Mouse (Mus musculus) left cerebral cortex, postnatal 36 days (tissue): ENCODE measurements at regions not wholly inside any gene's neighbourhood (a gene's known extent, or its start where the extent isn't known, plus 50 kb on each side); places are given as distances from the start of the nearest gene placed in this dataset.
"Not testable (repeated sequence)": the region's sequence is repeated elsewhere in the genome, so short reads cannot be mapped to it uniquely, and the experiment has no call there.

Experiments
- DNase-seq, 2 experiments: peaks; one replicate each; pipeline ENCODE4 v3.0.0; 2021 to 2022; ENCODE audit warnings: low spot score in 2 of 2, mixed read lengths in 1 of 2
- intact Hi-C: fragments of 180-260 bp; cut with DNase I; formaldehyde crosslinking; loops from one replicate; pipeline ENCODE4 v1.15.1; 2025

GRCm38 (mm10) chr13:32479118-32479818, 140.7 kb upstream of the Gmds start:
- DNase-seq: no peak
- intact Hi-C loops: no loop called here

GRCm38 (mm10) chr13:32465787-32466186, 127.2 kb upstream of the Gmds start:
- intact Hi-C loops: no loop called here
- DNase-seq: no peak

- DNase-seq: no peak
- intact Hi-C loops: no loop called here
Observed at GRCm38 (mm10) chr13:32465041-32465682, 126.6 kb upstream of the Gmds start.

GRCm38 (mm10) chr13:32454419-32455146, 116.0 kb upstream of the Gmds start:
- intact Hi-C loops: no loop called here
- no peak for DNase-seq

DNA sequence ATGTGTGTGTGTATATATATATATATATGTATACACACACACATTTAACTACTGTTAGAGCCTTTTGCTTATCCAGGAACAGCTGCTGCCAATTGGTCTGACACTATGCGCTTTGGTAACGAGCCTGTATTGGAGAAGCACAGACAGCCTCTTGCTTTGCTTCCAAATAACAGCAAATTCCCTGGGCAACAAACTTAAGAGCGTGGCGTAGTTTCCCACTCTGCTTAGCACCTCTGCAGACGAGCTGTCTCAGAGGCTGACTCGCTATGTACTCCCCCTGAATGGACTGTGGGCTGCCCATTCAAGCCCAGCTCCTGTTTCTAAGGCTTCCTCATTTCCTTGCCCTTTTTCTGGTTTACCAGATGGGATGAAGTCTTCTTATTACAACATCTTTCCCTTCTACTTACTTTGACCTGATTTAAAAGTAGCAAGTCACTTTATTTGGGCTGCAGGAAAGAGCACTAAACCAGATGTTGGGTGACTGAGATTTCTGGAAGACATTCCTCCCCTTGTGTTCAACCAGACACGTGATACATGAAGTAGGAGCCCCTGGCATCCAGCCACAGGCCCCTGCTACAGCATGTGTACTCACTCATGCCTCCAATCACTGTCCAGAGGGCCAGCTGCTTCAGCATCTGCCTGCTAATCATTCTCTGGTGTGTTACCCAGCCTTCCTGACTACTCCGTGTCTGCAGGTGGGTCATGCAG, 111.3 kb upstream of the Gmds start:
- intact Hi-C loops: no loop called here

DNA sequence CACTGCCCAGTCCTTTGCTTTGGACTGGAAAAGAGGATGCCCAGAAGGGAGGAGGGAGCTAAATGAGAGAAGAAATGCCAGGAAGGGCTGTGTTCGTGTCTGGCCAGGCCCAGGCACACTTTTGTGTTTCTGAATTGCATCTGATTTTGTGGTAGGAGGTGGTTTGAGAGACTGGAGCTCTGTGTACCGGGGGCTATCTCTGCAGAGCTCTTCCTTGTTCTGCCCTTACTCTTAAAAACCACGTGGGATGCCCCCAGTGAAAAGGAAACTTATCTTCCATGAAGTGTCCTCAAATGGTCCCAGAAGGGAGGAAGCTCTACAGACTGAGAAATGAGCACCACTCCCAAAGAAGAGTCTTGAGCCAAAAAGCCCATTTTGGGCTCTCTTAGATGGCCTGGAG, 106.0 kb upstream of the Gmds start:
- intact Hi-C loops: no loop called here
- no peak for DNase-seq

More for the DNA sequence above, 111.3 kb upstream of the Gmds start:
- DNase-seq: no peak

DNA sequence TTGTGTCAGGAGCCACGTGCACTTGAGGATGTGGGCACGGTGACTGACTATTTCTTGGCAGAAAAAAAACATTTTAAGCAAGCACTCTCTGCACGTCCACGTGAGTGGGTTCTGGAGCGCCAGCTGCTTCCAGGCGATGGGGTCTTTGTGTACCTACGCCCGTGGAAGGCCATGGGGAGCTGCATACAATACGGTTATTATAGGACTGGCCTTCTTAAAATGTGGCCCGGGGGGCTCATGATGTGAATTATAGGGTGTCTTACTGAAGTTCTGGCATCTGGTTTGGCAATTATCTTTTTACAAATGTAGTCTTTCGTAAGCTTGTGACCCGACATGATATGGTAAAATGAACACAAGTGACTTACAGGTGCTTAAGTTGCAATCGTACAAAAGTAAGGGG, 103.5 kb upstream of the Gmds start:
- DNase-seq: no peak
- intact Hi-C loops: no loop called here

- no peak for DNase-seq
- intact Hi-C loops: no loop called here
Observed at GRCm38 (mm10) chr13:32435136-32435535, 96.6 kb upstream of the Gmds start.

DNA sequence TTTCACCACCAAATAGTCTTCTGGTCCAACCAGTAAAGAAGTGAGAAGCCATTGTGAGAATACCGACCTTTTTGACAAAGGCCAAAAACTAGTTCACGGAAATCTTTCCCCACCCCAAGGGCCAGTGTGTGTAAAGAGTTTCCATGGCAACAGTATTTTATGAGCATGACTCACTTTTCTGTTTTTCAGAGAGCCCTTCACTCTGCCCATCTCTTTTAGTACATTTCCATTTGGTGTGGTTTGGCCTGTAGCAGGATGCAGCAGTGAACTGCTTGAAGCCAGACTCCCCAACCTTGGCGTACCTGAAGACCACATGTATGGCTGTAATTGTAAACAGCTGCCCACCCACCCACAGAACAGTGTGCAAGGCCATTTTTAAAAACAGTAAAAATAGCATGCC, 89.9 kb upstream of the Gmds start:
- intact Hi-C loops: no loop called here
- no peak for DNase-seq

DNA sequence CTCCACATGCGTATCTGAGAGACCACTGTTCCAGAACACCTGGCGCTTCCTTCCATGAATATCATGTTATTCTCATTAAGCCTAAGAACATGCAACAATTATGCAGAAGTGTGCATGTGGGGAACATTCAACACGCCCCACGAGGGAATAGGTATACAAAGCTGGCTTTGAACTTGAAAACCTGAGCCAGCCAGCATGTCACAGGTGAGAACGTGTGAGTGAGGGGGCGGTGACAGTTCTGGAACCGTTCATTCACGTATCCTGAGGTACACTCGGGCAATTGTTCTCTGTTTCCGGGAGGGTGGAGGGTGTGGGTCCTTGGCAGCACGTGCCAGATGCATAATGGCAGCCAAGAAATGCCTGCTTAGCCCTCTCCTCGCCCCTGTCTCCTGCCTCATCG, 88.4 kb upstream of the Gmds start:
- no peak for DNase-seq
- intact Hi-C loops: no loop called here

- DNase-seq: peak; percentile 35 to 36
- intact Hi-C loops: no loop called here
Observed at GRCm38 (mm10) chr13:32426199-32426598, 87.7 kb upstream of the Gmds start.

GRCm38 (mm10) chr13:32424543-32424942, 86.0 kb upstream of the Gmds start:
- intact Hi-C loops, DNase-seq: not testable (repeated sequence)

DNA sequence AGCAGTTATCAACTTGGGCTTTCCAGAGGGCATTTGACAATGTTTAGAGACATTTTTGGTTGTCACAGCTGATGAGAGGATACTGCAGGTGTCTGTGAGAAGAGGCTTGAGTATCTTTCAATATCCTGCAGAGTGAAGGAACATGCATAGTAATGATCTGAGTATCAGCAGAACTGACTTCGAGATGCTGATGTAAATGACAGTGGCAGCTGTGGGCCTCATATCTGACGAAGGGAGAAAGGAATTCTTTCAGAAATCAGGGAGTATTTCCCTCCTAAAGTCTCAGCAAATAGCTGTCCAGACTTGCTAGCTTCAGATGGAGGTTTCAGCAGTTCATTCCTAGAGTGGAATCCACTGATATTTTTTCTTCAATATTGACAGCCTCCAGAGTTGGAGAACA, 83.9 kb upstream of the Gmds start:
- intact Hi-C loops: no loop called here
- no peak for DNase-seq

GRCm38 (mm10) chr13:32419326-32419725, 80.8 kb upstream of the Gmds start:
- no peak for DNase-seq
- intact Hi-C loops: loop anchor here (10.0 kb wide), 1 partner anchor 205 kb away; no protein-coding TSS in a partner anchor

DNA sequence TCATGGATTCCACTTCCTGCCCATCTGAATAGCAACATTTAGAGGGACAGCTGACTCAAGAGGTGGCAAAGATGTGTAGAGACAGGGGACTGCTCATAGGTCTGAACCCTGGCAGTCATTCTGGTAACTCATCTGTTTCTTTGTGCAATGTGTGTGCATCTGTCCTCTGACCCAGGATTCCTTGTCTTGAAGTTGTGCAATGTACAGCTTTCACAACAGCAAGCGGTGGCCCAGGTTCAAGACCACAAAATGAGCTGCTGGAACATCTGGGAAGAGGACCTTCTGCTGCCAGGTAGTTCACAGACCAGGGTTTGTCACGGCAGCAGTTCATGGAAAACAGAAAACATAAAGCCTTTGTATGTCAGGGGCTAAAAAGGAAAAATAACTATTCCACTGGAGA, 80.1 kb upstream of the Gmds start:
- intact Hi-C loops: loop anchor here (10.0 kb wide), 1 partner anchor 204 kb away; no protein-coding TSS in a partner anchor
- DNase-seq: no peak

- DNase-seq: no peak
- intact Hi-C loops: loop anchor here (10.0 kb wide), 1 partner anchor 203 kb away; no protein-coding TSS in a partner anchor
Observed at GRCm38 (mm10) chr13:32417907-32418306, 79.4 kb upstream of the Gmds start.

- DNase-seq: peak; percentile 47 to 66
- intact Hi-C loops: loop anchor here (2.0 to 10.0 kb wide), 4 partner anchors 99 to 619 kb away; no protein-coding TSS in a partner anchor
Observed at GRCm38 (mm10) chr13:32411287-32411935, 72.9 kb upstream of the Gmds start.

DNA sequence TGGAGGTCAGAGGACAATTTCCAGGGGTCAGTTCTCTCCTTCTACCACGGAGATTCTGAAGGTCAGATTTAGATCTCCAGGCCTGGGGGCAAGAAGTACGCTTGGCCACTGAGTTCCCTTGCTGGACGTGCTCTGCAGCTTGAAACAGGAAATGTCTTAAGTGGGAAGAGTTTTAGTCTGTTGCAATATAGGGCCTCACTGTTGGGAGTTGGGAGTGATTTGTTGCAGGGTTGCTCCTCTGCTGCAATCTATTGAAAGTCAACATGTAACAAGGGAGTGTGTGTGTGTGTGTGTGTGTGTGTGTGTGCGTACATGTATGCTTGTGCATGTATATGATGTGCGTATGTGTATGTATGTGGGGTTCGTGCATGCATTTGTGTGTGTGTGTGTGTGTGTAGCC, 71.5 kb upstream of the Gmds start:
- intact Hi-C loops: loop anchor here (2.0 to 10.0 kb wide), 4 partner anchors 97 to 617 kb away; no protein-coding TSS in a partner anchor
- no peak for DNase-seq

DNA sequence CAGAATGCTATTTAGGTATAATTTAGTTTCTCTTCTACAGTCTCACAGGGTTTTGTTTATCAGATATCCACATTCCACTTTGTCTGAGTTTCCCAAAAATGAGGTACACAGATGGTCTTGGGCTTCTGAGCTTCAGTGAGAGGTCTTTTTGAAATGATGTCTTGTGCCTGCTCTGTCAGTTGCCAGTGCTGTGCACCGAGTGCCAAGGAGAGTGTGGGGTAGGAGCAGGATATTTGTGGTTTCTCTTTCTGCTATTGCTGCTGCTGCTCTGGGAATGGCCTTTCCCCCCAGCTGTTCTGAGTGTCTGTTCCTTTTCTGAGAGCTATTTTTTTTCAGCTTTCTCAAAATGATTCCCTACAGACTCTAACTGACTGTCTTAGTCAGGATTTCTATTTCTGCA, 60.1 kb upstream of the Gmds start:
- DNase-seq: no peak
- intact Hi-C loops: no loop called here
